Mouse (Mus musculus): ENCODE results near the gene Olfr1415.
A peak's percentile ranks its signal among the peaks of the same experiment; 100 is the strongest.
"Not testable (repeated sequence)": the region's sequence is repeated elsewhere in the genome, so short reads cannot be mapped to it uniquely, and the experiment has no call there.

The Olfr1415 gene

DNA sequence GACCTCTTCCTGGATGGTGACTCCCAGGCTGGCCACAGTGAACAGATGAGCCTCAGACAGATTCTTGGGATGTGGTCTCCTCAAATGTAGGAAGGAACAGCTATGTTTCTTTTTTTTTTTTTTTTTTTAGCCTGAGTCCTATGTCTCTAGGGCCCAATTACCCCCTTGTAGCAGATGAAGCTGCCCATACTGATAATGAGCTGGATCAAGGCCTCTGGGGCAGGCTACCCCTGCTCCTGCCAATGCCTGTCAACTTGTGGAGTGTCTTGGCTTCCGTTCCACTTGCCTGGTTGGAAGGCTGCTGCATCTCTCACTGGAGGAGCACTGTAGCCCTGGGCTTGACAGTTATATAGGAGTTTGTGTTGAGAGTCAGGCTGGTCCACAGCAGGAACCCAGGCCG, at the start of gene Olfr1415:
Gene Olfr1415 (minus strand): TSS at position 101 of the 400 bp plus-strand sequence.
- no peak for ATAC-seq (ENCODE audit: low TSS enrichment)

GRCm38 (mm10) chr1:92539071-92539470, 43.2 kb upstream of the Olfr1415 start:
- ATAC-seq (ENCODE audit: low TSS enrichment) = peak; percentile 59

DNA sequence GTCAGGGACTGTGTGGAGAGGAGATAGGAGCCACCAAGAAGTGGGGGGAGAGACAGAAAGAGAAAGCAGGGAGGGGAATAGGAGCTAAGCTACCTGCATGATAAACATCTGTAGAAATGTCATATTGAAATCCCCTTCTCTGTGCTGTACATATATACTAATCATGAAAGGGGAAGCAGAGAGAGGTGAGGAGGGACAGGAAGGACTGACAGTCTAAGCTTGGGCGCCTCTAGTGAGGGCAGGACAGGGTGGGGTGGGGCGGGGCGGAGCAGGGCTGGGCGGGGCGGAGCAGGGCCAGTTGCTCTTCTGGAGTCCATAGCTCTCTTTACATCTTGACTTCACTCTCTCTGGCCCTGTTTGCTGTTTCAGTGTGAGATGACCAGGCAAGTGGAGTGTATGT, 41.1 kb upstream of the Olfr1415 start:
- ATAC-seq (ENCODE audit: low TSS enrichment) = no peak

GRCm38 (mm10) chr1:92523764-92524163, 27.9 kb upstream of the Olfr1415 start:
- ATAC-seq (ENCODE audit: low TSS enrichment) = no peak

DNA sequence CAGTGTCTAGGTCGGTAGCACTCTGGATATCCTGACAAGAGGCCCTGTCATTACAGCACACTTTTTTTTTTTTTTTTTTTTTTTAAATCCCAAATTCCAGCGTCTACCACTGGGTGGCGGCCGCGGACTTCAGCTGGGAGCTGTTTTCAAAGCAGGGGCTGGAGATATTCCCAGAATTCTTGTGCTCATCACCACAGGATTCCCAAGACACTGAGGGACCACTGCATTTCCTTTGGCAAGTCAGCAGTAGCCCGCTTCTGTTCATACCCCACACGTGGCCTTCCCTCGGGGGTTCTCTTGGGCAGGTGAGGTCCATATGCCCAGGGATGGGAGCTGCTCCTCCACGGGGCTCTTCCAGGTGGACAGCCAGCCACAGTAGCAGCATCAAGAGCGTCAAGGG, 25.5 kb upstream of the Olfr1415 start:
- peak; percentile 44 for ATAC-seq (ENCODE audit: low TSS enrichment)

DNA sequence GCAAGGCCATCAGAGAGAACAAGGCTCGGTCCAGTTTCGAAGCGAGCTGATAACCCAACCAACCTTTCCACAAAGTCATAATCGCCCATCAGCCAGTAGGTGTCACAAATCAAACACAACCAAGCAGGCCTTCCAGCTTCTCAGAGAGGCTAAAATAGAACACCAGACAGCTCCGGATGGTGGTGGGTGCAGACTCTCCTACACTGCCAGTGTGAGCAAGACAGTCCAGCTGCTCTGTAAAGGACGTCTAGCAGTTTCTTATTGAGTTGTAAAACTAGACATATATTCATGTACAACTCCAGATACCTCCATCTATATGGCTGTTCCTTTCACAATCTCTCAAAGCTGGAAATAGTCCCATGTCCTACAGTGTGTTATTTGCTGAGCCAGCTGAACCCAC, 23.1 kb upstream of the Olfr1415 start:
- peak; percentile 89 for ATAC-seq (ENCODE audit: low TSS enrichment)

GRCm38 (mm10) chr1:92518561-92518960, 22.7 kb upstream of the Olfr1415 start, which contains the start of gene Olfr1414:
Gene Olfr1414, minus strand, starts transcription at chr1:92518661.
- no peak for ATAC-seq (ENCODE audit: low TSS enrichment)

DNA sequence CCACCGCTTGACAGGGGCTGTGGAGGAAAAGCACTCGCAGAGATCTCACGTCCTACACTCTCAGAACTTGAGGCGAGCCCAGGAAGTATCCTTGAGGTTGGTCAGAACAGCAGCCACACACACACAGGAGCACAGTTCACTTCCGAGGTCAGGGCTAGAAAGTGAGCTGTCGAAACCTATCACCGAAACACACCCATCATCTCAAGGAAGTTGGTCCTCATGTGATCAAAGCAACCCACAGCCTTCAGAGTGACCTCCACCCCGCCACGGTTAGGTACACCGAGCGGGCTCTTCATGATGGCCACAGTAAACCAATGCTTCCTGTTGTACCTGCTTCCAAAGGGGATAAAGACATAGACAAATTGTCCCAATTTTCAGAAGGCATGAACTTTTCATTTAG, 19.5 kb upstream of the Olfr1415 start:
- ATAC-seq (ENCODE audit: low TSS enrichment) = no peak

DNA sequence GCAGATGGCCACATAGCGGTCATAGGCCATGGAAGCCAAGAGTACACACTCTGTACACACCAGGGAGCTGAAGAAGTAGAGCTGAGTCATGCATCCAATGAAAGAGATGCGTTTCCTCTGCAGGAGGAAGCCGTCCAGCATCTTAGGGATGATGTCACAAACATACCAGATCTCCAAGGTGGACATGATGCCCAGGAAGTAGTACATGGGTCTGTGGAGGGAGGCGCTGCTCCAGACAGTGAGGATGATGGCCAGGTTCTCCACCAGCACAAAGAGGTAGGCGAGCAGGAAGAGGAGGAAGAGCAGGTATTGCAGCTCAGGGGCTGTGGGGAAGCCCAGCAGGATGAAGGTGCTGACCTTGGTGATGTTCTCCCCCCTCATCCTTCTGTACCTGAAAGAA, 15.7 kb upstream of the Olfr1415 start:
- not testable (repeated sequence) for ATAC-seq (ENCODE audit: low TSS enrichment)

GRCm38 (mm10) chr1:92485013-92485412, 10.9 kb downstream of the Olfr1415 start, which contains the start of gene Olfr1416:
Gene Olfr1416, minus strand, starts transcription at chr1:92485113.
- ATAC-seq (ENCODE audit: low TSS enrichment) = no peak

GRCm38 (mm10) chr1:92474066-92474578, 21.8 kb downstream of the Olfr1415 start:
- no peak; the same call in 1 of the 2 replicates for ATAC-seq (ENCODE audit: low TSS enrichment)

- peak; percentile 90 for ATAC-seq (ENCODE audit: low TSS enrichment)
Observed at GRCm38 (mm10) chr1:92473165-92474041, 22.5 kb downstream of the Olfr1415 start, which contains the start of gene Ndufa10. Gene Ndufa10, minus strand, starts transcription at chr1:92473860.

- ATAC-seq (ENCODE audit: low TSS enrichment) = no peak
Observed at GRCm38 (mm10) chr1:92468891-92469290, 27.0 kb downstream of the Olfr1415 start.

DNA sequence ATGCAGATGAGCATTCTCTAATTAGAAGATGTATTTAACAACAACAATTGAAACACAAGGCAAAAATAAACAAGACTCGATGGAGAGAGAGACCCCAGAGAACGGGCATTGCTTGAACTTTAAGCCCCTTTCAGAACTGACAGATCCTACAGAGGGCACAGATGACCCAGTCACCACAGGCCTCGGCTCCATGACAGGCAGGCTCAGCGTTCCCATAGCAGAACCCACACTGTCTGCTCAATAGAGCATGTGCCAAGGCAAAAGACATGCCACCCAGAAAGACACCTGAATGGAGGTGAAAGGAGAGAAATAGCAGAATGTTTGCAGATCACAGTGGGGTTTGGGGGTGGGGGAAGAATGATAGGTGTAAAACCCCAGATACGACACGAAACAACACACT, 37.5 kb downstream of the Olfr1415 start:
- ATAC-seq (ENCODE audit: low TSS enrichment) = no peak

DNA sequence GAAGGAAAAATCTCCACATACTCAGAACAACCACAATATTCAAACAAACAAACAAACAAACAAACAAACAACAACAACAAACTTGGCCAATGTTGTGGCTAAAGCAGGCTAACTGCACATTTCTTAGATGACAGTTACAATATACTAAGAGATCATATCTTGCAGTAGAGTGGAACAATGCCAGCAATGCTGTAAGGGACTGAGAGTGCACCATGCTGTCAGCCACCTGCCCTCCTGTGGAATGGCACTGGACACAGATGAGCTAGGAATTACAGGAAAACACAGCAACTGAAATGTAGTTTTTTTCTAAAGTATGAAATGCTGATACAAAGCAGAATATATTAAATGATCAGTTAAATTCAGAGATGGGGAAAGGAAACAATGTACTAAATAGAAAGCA, 38.1 kb downstream of the Olfr1415 start:
- no peak for ATAC-seq (ENCODE audit: low TSS enrichment)

DNA sequence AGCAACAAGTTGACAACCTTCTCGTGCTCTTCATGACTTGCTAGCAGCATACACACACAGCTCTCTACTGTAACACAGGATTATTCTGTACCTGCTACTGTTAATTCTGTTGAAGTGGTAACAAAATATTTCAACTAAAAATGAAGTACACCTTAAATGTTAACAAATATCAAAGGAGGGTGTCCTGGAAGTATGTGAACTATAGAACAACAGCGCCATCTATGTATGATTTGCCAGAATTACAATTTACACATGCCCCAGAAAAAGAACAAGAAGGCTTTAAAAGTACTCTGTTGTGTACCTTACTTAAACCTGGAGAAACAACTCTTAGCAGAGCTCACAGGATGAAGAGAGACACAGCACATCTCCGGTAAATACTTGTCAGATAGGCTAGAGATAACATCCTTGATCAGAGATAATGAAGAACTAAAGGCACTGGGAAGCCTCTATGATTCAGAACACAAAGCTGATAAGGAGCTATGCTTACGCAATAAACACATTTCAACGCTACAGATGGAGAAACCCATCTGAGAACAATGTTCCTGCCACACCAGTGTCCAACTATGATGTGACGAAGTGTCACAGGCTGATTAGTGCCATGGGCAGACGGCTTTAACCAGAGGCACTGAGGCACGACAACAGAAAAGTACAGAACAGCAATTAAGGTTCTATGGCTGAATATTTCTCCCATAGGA, 42.0 kb downstream of the Olfr1415 start:
- ATAC-seq (ENCODE audit: low TSS enrichment) = no peak

- no peak for ATAC-seq (ENCODE audit: low TSS enrichment)
Observed at GRCm38 (mm10) chr1:92448293-92448692, 47.6 kb downstream of the Olfr1415 start.

GRCm38 (mm10) chr1:92441453-92442063, 54.3 kb downstream of the Olfr1415 start:
- ATAC-seq (ENCODE audit: low TSS enrichment) = no peak

DNA sequence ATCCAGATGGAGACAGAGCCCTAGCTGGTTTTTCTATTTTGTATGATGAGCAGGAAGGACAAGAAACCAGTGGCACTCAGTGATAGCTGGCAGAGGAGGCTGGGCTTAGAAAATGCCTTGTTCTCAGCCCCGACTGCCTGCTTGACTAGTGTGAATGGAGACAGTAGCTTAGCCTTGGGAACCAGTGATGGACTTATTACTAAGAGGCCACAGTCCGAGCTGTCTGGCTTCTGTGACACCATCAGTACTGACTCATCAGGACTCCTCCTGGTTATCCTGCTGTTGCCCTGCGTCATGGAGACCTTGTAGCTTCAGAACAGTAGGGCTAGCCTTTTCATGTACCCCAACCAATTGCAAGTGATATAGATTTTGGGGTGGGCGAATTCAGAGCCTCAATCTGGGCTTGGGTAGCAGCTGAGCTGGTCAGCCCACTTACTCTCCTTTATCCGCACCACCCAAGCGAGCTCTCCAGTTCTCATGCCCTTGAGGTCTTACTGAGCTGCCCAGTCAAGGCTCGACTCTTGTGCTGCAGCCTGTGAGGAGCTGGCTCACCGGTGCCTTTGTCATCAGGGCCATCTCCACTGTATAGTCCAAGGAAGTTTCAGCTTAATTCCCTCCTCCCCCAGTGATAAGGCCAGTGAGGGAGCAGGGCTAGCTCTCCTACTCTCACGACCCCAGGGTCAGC, 55.7 kb downstream of the Olfr1415 start:
- ATAC-seq (ENCODE audit: low TSS enrichment) = no peak
